In the genomic region with DNA sequence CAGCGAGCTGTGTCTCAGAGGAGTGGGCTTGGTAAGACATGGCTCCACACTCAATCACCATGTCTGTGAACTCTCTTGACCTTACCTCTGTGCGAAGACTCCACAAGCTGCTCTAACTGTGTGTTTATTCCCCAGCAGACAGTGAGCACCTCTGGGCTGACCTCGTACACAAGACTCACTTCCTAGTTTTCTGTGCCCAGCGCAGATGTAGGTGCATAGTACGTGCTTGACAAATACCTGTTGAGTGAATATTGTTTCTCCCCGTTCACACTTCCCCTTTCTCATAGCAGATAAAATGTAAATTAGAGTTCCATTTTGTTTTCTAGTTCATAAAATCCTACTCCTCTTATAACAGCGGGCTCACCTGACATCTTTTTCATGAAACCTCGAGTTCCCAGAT, we compare ENCODE assay signal across 23 mouse cellular contexts. TPM values are rescaled to one million over a fixed set of nuclear protein-coding genes. Genes with fewer than 3 reads are reported as not detected.
"Had no signal": no experiment of that assay in that cellular context is flagged by ENCODE, and none has a peak within 500 bp of the region (broad histone marks: within the 10 kb centered on the region; RNA-seq: fewer than 3 reads in every experiment).

No protein-coding gene starts in this region.

- H3K4me3 ChIP-seq: intestine, embryonic 15.5 days; liver, embryonic 13.5 days; megakaryocyte, embryonic 14.5 days; midbrain, embryonic 10.5 days; myocyte; neural tube, embryonic 13.5 days had no signal

- H3K9me3 ChIP-seq: intestine, embryonic 15.5 days; liver, embryonic 13.5 days; megakaryocyte, embryonic 14.5 days; midbrain, embryonic 10.5 days; neural tube, embryonic 13.5 days had no signal

- H3K9ac ChIP-seq: intestine, embryonic 15.5 days; liver, embryonic 13.5 days; lung, embryonic 14.5 days; neural tube, embryonic 13.5 days had no signal

- ATAC-seq: intestine, embryonic 15.5 days had no signal

- H3K4me2 ChIP-seq: intestine, embryonic 15.5 days; liver, embryonic 13.5 days; lung, embryonic 14.5 days; neural tube, embryonic 13.5 days had no signal

- DNase-seq: kidney, adult 11 months; kidney, adult 8-10 months; kidney, postnatal 14 days; kidney, postnatal 4 days; left cerebral cortex, postnatal 4 days; liver, embryonic 13.5 days; lung, embryonic 14.5 days; lung, postnatal 10 days; lung, postnatal 36 days; retina, postnatal 1 day; right cerebral cortex, postnatal 25 days; spleen, adult 18-20 months; thymus, adult 18-20 months; thymus, postnatal 25 days had no signal

- H3K27ac ChIP-seq: intestine, embryonic 15.5 days; liver, embryonic 13.5 days; neural tube, embryonic 13.5 days had no signal

- H3K27me3 ChIP-seq: intestine, embryonic 15.5 days; liver, embryonic 13.5 days; megakaryocyte, embryonic 14.5 days; neural tube, embryonic 13.5 days had no signal

RNA-seq across cellular contexts. Expression of a gene that starts 46.8 kb away (rescaled TPM):
- polyA plus RNA-seq: intestine, embryonic 15.5 days; liver, adult 2 months; liver, embryonic 13.5 days; liver, embryonic 16.5 days; lung, embryonic 14.5 days; myocyte; neural tube, embryonic 13.5 days; stomach, embryonic 16.5 days; testis, adult 2 months had no signal
